Mouse (Mus musculus): ENCODE measurements at regions not wholly inside any gene's neighbourhood (a gene's known extent, or its start where the extent isn't known, plus 50 kb on each side); places are given as distances from the start of the nearest gene placed in this dataset.

GRCm38 (mm10) chr10:117527243-117527642 lies 102.1 kb upstream of the Cpm start:
- DNase-seq (ENCODE audit: low spot score), result no peak

DNA sequence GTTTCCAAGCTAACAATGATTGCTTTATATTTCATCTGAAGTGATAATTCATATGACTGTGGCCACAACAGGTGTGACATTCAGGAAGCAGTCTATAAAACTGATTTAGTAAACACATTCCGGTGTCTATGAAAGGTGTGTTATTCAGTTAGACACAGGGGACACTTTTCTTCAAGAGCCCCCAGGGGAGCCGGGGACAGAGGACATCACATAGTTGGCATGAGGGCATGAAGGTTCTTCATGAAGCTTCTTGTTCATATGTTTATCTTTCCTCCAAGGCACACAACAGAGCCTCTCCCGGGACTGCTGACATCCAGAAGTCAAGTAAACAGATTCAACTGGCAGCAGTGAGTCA lies 102.5 kb upstream of the Cpm start:
- no peak for DNase-seq (ENCODE audit: low spot score)

DNA sequence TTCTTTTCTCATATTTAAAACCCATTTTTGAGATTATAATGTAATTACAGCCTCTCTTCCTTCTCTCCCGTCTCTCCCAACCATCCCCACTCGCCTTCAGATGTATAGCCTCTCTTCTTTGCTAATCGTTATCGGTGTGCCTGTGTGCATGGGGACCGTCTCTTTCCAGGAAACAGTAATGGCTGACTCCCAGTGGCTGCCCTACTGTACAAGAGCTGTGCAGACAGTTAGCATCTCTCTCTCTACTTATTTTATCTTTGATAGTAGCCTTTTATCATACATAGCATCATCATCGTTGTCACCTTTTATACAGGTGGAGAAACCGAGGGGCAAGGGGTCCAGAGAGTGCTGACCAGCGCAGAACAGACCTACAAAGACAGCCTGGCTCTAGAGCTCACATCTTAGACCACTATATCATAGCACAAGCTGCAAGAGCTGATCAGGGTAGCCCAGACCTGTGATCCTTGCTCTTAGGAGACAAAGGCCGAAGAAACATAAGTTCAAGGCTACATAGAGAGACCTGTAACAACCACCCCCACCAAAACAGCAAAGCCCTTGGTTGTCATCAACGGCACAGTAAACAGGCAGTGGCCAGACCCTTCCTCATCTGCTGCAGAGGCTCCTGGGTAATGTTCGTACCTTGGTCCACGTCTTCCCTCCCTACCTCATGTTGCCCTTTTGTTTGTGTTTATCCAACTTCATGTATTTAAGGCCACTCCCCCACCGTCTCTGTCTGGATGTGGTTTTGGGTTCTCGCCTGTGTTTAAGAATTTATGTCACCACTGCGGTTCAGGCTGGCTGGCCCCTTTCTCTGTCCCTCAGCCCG lies 103.1 kb upstream of the Cpm start:
- DNase-seq (ENCODE audit: low spot score), result no peak

- DNase-seq (ENCODE audit: low spot score), result no peak
These were observed 103.7 kb upstream of the Cpm start for GRCm38 (mm10) chr10:117525608-117526007.

- no peak for DNase-seq (ENCODE audit: low spot score)
These were observed 104.3 kb upstream of the Cpm start for GRCm38 (mm10) chr10:117524926-117525565.

GRCm38 (mm10) chr10:117524101-117524500 lies 105.2 kb upstream of the Cpm start:
- no peak for DNase-seq (ENCODE audit: low spot score)

DNA sequence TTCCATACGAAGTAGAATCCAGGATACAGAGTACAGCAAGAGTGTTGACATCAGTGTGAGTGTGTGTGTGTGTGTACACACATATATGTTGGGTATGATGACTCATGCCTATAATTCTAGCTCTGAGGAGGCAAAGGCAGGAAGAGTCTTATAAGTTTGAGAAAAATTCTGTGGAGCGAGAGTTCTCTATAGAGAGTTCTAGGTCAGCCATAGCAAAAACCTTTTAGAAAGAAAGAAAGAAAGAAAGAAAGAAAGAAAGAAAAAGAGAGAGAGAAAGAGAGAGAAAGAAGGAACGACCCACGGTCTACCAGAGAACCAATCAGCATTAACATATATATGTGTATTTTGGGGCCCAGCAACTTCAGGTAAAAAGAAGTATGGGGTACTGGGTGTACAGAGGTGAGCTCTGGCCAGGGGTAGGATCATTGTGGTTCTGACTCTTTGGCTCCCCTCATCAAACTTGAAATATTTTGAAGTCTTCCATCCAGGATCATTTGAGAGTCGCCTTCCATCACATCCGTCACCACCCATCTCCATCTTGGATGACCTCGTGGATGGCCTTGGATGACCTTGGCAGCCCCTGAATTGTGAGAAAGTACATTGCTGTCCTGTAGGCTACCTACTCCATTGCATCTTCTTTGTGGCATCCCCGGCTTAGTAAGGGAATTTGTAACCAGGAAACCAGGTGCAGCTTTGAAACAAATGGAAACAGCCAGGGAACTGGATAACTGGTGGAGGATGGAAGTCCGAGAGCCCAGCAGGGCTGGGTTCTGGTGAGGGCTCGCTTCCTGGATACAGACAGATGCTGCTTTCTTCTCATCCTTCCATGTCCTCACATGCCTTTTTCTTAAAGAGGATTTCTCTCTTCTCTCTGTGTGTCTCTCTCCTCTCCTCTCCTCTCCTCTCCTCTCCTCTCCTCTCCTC lies 106.1 kb upstream of the Cpm start:
- no peak for DNase-seq (ENCODE audit: low spot score)

GRCm38 (mm10) chr10:117522373-117522772 lies 106.9 kb upstream of the Cpm start:
- no peak for DNase-seq (ENCODE audit: low spot score)

DNA sequence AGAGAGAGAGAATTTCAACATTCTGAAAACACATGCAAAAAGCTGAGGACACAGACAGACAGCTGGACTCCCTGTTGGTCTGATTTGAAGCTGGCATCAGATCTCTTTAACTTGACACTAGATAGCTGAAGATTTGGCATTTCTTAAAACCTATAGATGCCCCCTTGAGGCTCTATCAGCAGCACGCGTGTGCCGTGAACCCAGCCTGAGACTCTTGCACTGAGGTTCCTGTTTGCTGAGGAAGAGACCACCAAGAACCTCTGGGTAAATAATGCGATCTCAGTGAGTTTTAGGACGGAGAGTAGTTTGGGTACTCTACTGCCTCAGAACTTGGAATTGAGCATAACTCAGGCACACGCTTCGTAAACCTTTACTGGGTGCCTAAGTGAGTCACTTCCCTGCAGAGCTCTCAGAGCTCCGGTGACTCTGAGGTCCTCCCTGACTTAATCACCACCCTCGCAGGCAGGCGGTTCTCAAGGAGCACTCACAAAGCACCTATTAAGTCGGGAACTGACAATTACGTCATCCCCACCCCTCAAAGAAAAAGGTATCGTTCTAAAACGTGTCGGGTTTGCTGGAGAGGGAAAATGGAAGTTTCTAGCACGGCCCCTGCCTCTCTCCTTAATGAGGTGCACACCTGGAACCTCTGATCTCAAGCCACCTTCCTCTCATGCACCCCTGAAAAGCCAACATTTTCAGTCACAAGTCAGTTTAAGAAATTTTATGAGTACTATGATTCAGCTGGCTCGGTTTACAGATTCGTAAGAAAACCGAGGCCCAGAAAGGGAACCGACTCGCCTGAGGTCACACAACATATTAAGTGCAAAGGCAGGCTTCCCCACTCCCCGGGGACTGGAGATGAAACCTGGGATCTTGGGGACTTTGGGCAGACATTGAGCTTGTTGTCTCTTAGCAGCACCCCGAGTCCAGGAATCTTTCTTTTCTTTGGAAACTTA lies 107.7 kb upstream of the Cpm start:
- no peak for DNase-seq (ENCODE audit: low spot score)

GRCm38 (mm10) chr10:117520536-117521314 lies 108.6 kb upstream of the Cpm start:
- no peak for DNase-seq (ENCODE audit: low spot score)

DNA sequence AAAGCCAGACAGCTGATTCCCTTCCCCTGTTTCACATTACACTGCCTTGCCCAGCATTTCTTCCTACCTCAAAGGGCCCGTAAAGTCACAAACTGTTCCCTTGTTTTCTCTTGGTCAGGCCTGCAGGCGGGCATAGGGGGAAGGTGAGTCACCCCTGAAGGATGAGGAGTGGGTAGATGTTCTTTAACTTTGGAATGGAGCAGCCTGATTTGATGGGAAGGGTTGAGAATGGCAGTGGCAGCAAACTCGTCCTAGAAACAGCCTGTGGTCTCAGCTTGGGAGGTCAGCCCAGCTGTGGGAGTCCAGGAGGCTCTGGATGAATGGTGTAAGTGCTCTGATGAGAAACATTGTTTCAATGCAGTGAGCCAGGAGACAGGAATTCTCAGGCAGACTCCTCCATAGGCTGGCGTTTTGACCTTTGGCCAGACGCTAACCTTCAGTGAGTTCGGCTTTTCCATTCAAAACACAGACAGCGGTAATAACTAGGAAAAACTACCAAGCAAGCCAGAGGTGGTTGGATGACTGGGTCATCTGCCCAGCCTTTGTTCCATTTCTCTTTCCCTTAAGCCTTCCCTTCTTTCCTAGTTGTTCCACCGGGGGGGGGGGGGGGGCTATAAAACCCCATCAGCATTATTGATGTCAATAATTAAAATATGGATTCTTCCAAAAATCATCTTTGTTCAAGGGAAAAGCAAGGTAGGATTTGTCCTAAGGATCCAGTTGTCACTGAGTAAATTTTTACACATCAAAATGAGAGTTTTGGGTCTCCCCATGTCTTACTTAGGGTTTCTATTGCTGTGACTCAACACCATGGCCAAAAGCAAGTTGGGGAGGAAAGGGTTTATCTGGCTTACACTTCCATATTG lies 109.4 kb upstream of the Cpm start:
- no peak for DNase-seq (ENCODE audit: low spot score)

DNA sequence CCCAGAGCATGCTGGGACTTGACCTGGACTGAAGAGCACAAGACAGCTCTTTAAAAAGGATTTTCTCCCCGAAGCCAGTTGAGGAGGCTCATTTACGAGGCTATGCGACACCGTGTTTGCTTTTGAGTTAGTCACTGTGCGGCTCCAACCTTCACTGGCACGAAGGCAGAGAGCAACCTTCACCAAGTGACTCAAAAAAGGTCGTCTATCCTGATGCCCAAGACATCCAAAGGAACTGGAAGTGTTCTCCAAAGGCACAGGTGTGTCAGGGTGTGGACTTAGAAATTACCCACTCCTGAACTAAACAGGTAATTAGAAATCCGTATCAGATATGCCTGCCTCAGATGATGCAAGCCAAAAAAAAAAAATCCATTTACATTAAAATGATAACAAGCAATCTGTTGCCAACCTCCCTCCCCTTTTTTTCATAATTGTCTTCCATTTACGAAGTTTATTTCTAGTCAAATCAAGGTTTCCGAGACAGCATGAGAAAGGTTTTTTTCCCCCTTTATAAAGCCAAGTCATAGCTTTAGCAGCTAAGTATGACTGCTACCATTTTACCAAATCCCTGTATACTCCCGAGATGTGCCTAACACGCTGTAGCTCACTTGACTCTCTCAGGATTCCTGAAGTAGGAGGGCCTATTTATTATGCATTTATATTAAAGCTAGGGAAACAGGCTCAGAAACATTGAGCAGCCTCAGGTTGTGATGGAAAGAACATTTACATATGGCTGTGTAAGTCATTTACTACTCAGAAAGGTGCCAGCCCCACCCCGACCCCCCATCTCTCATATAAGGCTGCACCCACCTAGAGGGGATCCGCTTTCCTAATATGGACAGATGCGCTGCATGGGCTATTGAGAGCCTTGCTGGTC lies 110.3 kb upstream of the Cpm start:
- no peak for DNase-seq (ENCODE audit: low spot score)

DNA sequence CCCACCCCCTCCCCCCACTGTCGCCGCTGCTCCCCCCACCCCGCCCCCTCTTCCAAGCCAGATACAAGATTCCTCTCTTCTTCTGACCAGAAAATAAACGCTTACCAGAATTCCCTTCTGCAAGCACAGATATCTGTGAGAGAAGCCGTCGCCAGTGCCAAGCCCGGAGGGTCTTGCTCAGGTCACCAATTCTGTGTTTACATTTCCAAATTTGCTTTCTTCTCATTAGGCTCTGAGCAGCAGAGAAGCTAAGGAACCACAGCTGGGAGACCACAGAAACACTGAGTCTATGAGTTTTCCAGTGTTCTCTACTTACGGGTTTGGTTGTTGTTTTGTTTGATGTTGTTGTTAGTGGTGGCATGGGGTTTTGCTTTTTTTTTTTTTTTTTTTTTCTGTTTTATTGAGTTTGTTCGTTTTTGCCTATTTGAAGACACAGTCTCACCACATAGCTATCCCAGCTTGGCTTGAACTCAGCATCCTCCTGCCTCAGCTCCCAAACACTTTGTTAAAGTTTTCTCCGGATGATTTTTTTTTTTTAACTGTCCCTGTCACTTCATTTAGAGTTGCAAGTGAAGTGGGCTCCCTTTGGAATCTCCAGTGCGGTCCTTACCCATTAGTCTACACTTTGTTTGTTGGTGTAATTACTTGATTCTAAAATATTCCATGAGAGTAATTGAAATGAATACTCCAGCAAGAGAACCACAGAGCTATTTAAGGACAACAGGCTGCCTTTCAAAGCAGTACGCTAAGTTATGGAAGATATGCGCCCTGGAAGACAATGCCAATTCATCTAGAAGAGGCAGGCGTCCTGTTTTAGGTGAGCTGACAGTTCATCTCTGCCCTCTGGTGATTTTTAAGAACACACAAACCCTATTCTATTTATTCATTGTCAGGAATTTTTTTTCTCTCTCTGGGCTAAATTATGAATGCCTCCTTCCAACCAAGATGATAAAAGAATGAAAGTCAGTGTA lies 111.2 kb upstream of the Cpm start:
- DNase-seq (ENCODE audit: low spot score), result no peak

- DNase-seq (ENCODE audit: low spot score), result no peak
These were observed 112.1 kb upstream of the Cpm start for GRCm38 (mm10) chr10:117517071-117517714.

- DNase-seq (ENCODE audit: low spot score), result no peak
These were observed 112.8 kb upstream of the Cpm start for GRCm38 (mm10) chr10:117516510-117516909.

- DNase-seq (ENCODE audit: low spot score), result no peak
These were observed 113.4 kb upstream of the Cpm start for GRCm38 (mm10) chr10:117515777-117516501.

Data from c-Kit-positive CD71-positive TER-119-positive erythroid progenitor cells, embryonic 14.5 days (primary cell).